Mouse (Mus musculus): ENCODE results near the gene Ldlrad3.

The Ldlrad3 gene

GRCm38 (mm10) chr2:102190956-102191355 lies 4.8 kb upstream of the Ldlrad3 start:
- no peak for DNase-seq (ENCODE audit: low read depth in 1 of 2, low spot score in 2 of 2)

GRCm38 (mm10) chr2:102185069-102185950 lies 875 bp downstream of the Ldlrad3 start:
- DNase-seq (ENCODE audit: low read depth in 1 of 2, low spot score in 2 of 2) = no peak

- no peak for DNase-seq (ENCODE audit: low read depth in 1 of 2, low spot score in 2 of 2)
These were observed 2.3 kb downstream of the Ldlrad3 start for GRCm38 (mm10) chr2:102183720-102184480.

GRCm38 (mm10) chr2:102181459-102181858 lies 4.7 kb downstream of the Ldlrad3 start:
- no peak for DNase-seq (ENCODE audit: low read depth in 1 of 2, low spot score in 2 of 2)

- DNase-seq (ENCODE audit: low read depth in 1 of 2, low spot score in 2 of 2) = no peak
These were observed 9.8 kb downstream of the Ldlrad3 start for GRCm38 (mm10) chr2:102176434-102176772.

GRCm38 (mm10) chr2:102175741-102176433 lies 10.3 kb downstream of the Ldlrad3 start:
- no peak for DNase-seq (ENCODE audit: low read depth in 1 of 2, low spot score in 2 of 2)

GRCm38 (mm10) chr2:102172458-102172857 lies 13.7 kb downstream of the Ldlrad3 start:
- no peak for DNase-seq (ENCODE audit: low read depth in 1 of 2, low spot score in 2 of 2)

- DNase-seq (ENCODE audit: low read depth in 1 of 2, low spot score in 2 of 2) = no peak
These were observed 19.4 kb downstream of the Ldlrad3 start for GRCm38 (mm10) chr2:102166550-102167325.

- peak in 1 of 2 experiments; percentile 30 for DNase-seq (ENCODE audit: low read depth in 1 of 2, low spot score in 2 of 2)
These were observed 23.1 kb downstream of the Ldlrad3 start for GRCm38 (mm10) chr2:102163106-102163505.

- DNase-seq (ENCODE audit: low read depth in 1 of 2, low spot score in 2 of 2) = no peak
These were observed 28.6 kb downstream of the Ldlrad3 start for GRCm38 (mm10) chr2:102157555-102157954.

GRCm38 (mm10) chr2:102157010-102157409 lies 29.2 kb downstream of the Ldlrad3 start:
- DNase-seq (ENCODE audit: low read depth in 1 of 2, low spot score in 2 of 2) = no peak

GRCm38 (mm10) chr2:102156460-102156859 lies 29.7 kb downstream of the Ldlrad3 start:
- no peak for DNase-seq (ENCODE audit: low read depth in 1 of 2, low spot score in 2 of 2)

- DNase-seq (ENCODE audit: low read depth in 1 of 2, low spot score in 2 of 2) = no peak
These were observed 30.7 kb downstream of the Ldlrad3 start for GRCm38 (mm10) chr2:102155306-102156015.

GRCm38 (mm10) chr2:102154771-102155211 lies 31.4 kb downstream of the Ldlrad3 start:
- DNase-seq (ENCODE audit: low read depth in 1 of 2, low spot score in 2 of 2) = no peak

- DNase-seq (ENCODE audit: low read depth in 1 of 2, low spot score in 2 of 2) = no peak
These were observed 31.9 kb downstream of the Ldlrad3 start for GRCm38 (mm10) chr2:102154328-102154727.

- no peak for DNase-seq (ENCODE audit: low read depth in 1 of 2, low spot score in 2 of 2)
These were observed 32.7 kb downstream of the Ldlrad3 start for GRCm38 (mm10) chr2:102153516-102153915.

GRCm38 (mm10) chr2:102152851-102153250 lies 33.3 kb downstream of the Ldlrad3 start:
- no peak for DNase-seq (ENCODE audit: low read depth in 1 of 2, low spot score in 2 of 2)

- no peak for DNase-seq (ENCODE audit: low read depth in 1 of 2, low spot score in 2 of 2)
These were observed 37.1 kb downstream of the Ldlrad3 start for GRCm38 (mm10) chr2:102149058-102149457.

GRCm38 (mm10) chr2:102148093-102148492 lies 38.1 kb downstream of the Ldlrad3 start:
- DNase-seq (ENCODE audit: low read depth in 1 of 2, low spot score in 2 of 2) = no peak

- DNase-seq (ENCODE audit: low read depth in 1 of 2, low spot score in 2 of 2) = no peak
These were observed 38.6 kb downstream of the Ldlrad3 start for GRCm38 (mm10) chr2:102147561-102147960.
